ENCODE assay signal across 25 mouse cellular contexts in the genomic region with DNA sequence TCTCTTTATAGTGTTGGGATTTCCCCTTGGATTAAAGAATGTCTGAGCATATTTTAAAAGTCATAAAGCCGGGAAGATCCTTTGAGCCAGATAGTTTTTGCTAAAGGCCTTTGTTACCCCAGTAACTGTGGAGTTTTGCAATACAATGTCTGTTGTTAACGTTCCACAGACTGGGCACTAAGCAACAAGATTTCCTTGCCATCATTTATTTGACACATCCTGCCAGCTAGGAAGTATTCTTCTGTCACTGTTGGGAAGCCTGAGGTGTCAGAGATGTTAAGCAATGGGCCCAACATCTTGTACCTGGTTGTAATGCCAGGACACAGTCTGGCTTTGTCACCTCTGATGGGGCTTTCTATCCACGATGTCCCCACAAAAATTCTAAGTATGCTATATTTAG. TPM values are rescaled to one million over a fixed set of nuclear protein-coding genes. Genes with fewer than 3 reads are reported as not detected.
DNase-seq lines count a peak whose midpoint lies in the region; ATAC-seq lines count a peak whose summit lies in the region.
"Had no signal": no experiment of that assay in that cellular context is flagged by ENCODE, and none has a peak within 500 bp of the region (broad histone marks: within the 10 kb centered on the region; RNA-seq: fewer than 3 reads in every experiment).

No protein-coding gene starts in this region.

- DNase-seq in embryonic facial prominence, embryonic 10.5 days (ENCODE audit: low spot score), result no peak
- DNase-seq in fat pad, adult 2 months (ENCODE audit: extremely low read depth, low read depth, low spot score), result peak; percentile 19
- DNase-seq in liver, result no peak
- no peak for DNase-seq in embryo, embryonic 10 days (ENCODE audit: low spot score)
- DNase-seq: adrenal gland, adult 8-10 months; adrenal gland, postnatal 14 days; adrenal gland, postnatal 36 days; B cell, adult 2 months; cerebellum, adult 11-12 months; cerebellum, adult 2 months; cerebellum, adult 9-10 months; cerebellum, postnatal 10 days; cerebellum, postnatal 25 days; embryo, embryonic 11 days; forebrain, postnatal 0 days had no signal

- ATAC-seq in embryonic facial prominence, embryonic 12.5 days (ENCODE audit: insufficient number of reproducible peaks, insufficient read depth, low FRiP score, low TSS enrichment), result no peak
- ATAC-seq: CD4-positive, CD25-positive, alpha-beta regulatory T cell, adult 4 months; forebrain, embryonic 13.5 days; forebrain, embryonic 15.5 days; forebrain, postnatal 0 days had no signal

- H3K36me3 ChIP-seq in embryonic facial prominence, embryonic 12.5 days, result no peaks in the 10 kb centered on the region
- H3K36me3 ChIP-seq in embryonic facial prominence, embryonic 10.5 days (replicated peaks), result no peaks in the 10 kb centered on the region
- H3K36me3 ChIP-seq: embryonic facial prominence, embryonic 13.5 days; embryonic facial prominence, embryonic 15.5 days; forebrain, embryonic 15.5 days; G1E had no signal

- no peak overlapping the region for H3K9ac ChIP-seq in embryonic facial prominence, embryonic 12.5 days
- H3K9ac ChIP-seq: embryonic facial prominence, embryonic 13.5 days; embryonic facial prominence, embryonic 15.5 days; forebrain, embryonic 13.5 days; forebrain, embryonic 15.5 days; forebrain, postnatal 0 days had no signal

- 0 out of 2 replicates have a peak overlapping the region, but pooled peaks have one; percentile 17 for H3K27ac ChIP-seq in embryonic facial prominence, embryonic 12.5 days
- no peak overlapping the region for H3K27ac ChIP-seq in embryonic facial prominence, embryonic 10.5 days (replicated peaks)
- H3K27ac ChIP-seq: embryonic facial prominence, embryonic 13.5 days; embryonic facial prominence, embryonic 15.5 days; forebrain, embryonic 13.5 days; forebrain, embryonic 15.5 days had no signal

- H3K4me3 ChIP-seq in embryonic facial prominence, embryonic 12.5 days, result no peak overlapping the region
- no peak overlapping the region for H3K4me3 ChIP-seq in embryonic facial prominence, embryonic 10.5 days
- H3K4me3 ChIP-seq: embryonic facial prominence, embryonic 13.5 days; embryonic facial prominence, embryonic 15.5 days; erythroblast, embryonic 14.5 days; forebrain, embryonic 13.5 days; forebrain, embryonic 15.5 days had no signal

- 67% methylated on average over 3 of the region's 3 CpGs for WGBS in embryonic facial prominence, embryonic 12.5 days
- WGBS in embryonic facial prominence, embryonic 10.5 days, result 80% methylated on average over 3 of the region's 3 CpGs

- no peak overlapping the region for H3K4me2 ChIP-seq in embryonic facial prominence, embryonic 12.5 days (replicated peaks)
- H3K4me2 ChIP-seq: embryonic facial prominence, embryonic 13.5 days; embryonic facial prominence, embryonic 15.5 days; forebrain, embryonic 13.5 days; forebrain, embryonic 15.5 days had no signal

- H3K27me3 ChIP-seq in embryonic facial prominence, embryonic 12.5 days, result no peaks in the 10 kb centered on the region
- no peaks in the 10 kb centered on the region for H3K27me3 ChIP-seq in embryonic facial prominence, embryonic 10.5 days (replicated peaks; ENCODE audit: low read depth, poor library complexity, severe bottlenecking)
- H3K27me3 ChIP-seq: CH12.LX; embryonic facial prominence, embryonic 13.5 days; embryonic facial prominence, embryonic 15.5 days; forebrain, embryonic 13.5 days; forebrain, embryonic 15.5 days had no signal

- H3K4me1 ChIP-seq in embryonic facial prominence, embryonic 12.5 days, result no peaks in the 10 kb centered on the region
- H3K4me1 ChIP-seq in embryonic facial prominence, embryonic 10.5 days, result no peaks in the 10 kb centered on the region
- H3K4me1 ChIP-seq: forebrain, embryonic 13.5 days; forebrain, embryonic 15.5 days had no signal

- no peaks in the 10 kb centered on the region for H3K9me3 ChIP-seq in embryonic facial prominence, embryonic 12.5 days
- no peaks in the 10 kb centered on the region for H3K9me3 ChIP-seq in embryonic facial prominence, embryonic 10.5 days
- H3K9me3 ChIP-seq: embryonic facial prominence, embryonic 13.5 days; embryonic facial prominence, embryonic 15.5 days; forebrain, embryonic 13.5 days; forebrain, embryonic 15.5 days; G1E had no signal

RNA-seq across cellular contexts. Expression of gene Rgs13, which starts 33.7 kb away (rescaled TPM):
- 0.14 TPM in 1 of 2 replicates, not detected in the other for polyA plus RNA-seq in embryonic facial prominence, embryonic 12.5 days (2016; fragmentation: Nextera tagmentation; extraction: Ambion mirVana)
- 0.10 and 0.47 TPM in 2 replicates for polyA plus RNA-seq in embryonic facial prominence, embryonic 10.5 days (2016; fragmentation: Nextera tagmentation; extraction: Ambion mirVana)
- polyA plus RNA-seq: cerebellum, adult 2 months; erythroblast, embryonic 14.5 days had no signal

RNA-seq across cellular contexts. Expression of gene Rgs1, which starts 38.1 kb away (rescaled TPM):
- 0.28 TPM in 1 of 2 replicates, not detected in the other for polyA plus RNA-seq in embryonic facial prominence, embryonic 12.5 days (2016; fragmentation: Nextera tagmentation; extraction: Ambion mirVana)
- polyA plus RNA-seq in embryonic facial prominence, embryonic 10.5 days (2016; fragmentation: Nextera tagmentation; extraction: Ambion mirVana), result not detected in 2 replicates
- polyA plus RNA-seq: cerebellum, adult 2 months; forebrain, embryonic 11.5 days; forebrain, embryonic 13.5 days; forebrain, embryonic 15.5 days; forebrain, postnatal 0 days had no signal
